Mouse (Mus musculus) left cerebral cortex, postnatal 4 days (tissue): ENCODE measurements at regions not wholly inside any gene's neighbourhood (a gene's known extent, or its start where the extent isn't known, plus 50 kb on each side); places are given as distances from the start of the nearest gene placed in this dataset.

Experiments used
- DNase-seq: peaks from one replicate; pipeline ENCODE4 v3.0.0-alpha.2; 2022
- intact Hi-C: fragments of 180-260 bp; cut with DNase I; formaldehyde crosslinking; loops from one replicate; pipeline ENCODE4 v1.15.1; 2025

- no peak for DNase-seq
- intact Hi-C loops, result no loop called here
Observed at GRCm38 (mm10) chr4:69197577-69197976, 243.4 kb upstream of the Brinp1 start.

GRCm38 (mm10) chr4:69196094-69196493, 241.9 kb upstream of the Brinp1 start:
- intact Hi-C loops, result no loop called here
- DNase-seq, result no peak

- peak; percentile 81 for DNase-seq
- intact Hi-C loops, result no loop called here
Observed at GRCm38 (mm10) chr4:69195645-69196044, 241.4 kb upstream of the Brinp1 start.
